Mouse (Mus musculus): ENCODE results near the gene Klk9.

The Klk9 gene

DNA sequence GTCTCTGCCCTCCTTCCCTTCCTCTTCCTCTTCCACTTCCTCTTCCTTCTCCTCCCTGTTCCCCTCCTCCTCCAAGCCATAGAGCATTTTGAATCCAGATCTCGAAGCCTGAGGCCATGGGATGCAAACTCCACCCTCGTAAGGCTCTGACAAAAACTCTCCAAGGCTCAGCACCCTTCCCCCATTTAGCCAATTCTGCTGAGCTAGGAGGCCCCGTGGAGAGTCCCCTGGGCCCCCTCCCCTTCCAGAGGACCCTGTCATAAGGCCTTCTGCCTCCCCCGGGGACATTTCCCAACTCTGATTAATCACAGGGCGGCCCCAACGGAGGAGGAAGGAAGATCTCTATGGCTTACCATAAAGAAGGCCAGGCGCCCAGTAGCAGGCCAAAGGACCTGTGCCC is at the start of gene Klk9:
Klk9 (plus strand) TSS at position 301 of the 400 bp plus-strand sequence.
- in situ Hi-C loops (cut with MboI, MseI) = loop anchor here (25.0 kb wide), 1 partner anchor 671 kb away; the partner anchor contains the start of genes Aspdh and Josd2

DNA sequence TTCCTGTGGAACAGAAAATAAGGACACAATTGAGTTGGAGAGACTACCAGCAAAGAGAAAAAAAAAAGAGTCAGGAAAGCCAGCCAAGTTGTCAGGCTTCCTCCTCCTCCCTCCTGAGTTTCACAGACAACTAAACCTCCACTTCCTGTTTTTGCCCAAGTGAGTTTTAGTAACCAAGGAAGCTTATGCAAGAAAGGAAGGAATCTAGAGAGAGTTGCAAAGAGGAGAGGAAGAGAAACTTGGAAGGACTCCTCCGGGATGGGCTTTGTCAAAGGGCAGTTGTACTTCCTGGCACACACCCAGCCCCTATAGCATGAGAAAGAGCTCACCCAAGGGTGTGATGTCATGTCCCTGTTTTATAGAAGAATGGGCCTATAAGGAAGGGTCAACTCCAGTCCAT is 43.9 kb upstream of the Klk9 start:
- in situ Hi-C loops (cut with MboI, MseI) = no loop called here

DNA sequence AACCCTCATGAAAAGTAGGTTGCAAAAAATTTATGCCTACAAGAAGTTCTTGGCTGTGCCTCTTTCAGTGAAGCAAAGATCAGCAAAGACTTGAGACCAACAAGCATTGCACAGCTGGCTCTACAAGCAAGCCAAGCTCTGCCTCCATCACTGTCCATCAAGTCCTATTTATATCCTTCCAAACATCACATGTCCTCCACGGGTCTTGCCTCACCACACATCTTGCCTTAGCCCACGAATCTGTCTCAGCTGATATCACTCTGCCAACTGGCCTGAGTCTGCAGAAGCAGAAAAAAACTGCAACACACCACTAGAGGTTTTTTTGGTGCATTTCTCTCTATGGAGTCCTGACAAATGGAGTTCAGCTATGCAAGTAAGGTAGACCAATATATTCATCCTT is 38.9 kb upstream of the Klk9 start:
- in situ Hi-C loops (cut with MboI, MseI) = no loop called here

GRCm38 (mm10) chr7:43766484-43766883 is 25.2 kb upstream of the Klk9 start:
- in situ Hi-C loops (cut with MboI, MseI) = no loop called here

GRCm38 (mm10) chr7:43768597-43768996 is 23.1 kb upstream of the Klk9 start, which contains the start of gene Klk12:
Gene Klk12 (plus strand): TSS chr7:43768897.
- in situ Hi-C loops (cut with MboI, MseI) = no loop called here

DNA sequence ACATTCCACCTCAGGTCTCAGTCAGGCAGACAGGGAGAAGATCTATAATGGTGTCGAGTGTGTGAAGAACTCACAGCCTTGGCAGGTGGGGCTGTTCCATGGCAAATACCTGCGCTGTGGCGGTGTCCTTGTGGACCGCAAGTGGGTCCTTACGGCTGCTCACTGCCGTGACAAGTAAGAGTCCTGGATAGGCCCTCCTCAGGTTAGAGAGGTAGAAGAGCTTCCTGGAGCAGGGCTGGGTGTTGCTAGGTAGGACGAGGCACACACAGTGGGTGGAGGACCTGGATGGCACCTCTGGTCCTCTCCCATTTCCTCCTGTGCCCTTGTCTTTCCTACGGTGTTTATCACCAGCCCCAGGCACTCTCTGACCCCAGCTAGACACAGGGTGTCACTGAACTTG is 22.1 kb upstream of the Klk9 start:
- in situ Hi-C loops (cut with MboI, MseI) = no loop called here

DNA sequence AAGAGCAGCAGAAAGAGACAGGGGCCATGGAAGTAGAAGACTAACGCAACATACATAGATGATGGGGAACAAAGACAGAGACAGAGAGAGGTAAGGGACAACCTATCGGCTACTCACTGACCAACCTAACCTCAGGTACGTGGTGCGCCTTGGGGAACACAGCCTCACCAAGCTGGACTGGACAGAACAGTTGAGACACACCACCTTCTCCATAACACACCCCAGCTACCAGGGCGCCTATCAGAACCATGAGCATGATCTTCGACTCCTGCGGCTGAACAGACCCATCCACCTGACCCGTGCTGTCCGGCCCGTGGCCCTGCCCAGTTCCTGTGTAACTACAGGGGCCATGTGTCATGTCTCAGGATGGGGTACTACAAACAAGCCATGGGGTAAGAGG is 21.0 kb upstream of the Klk9 start:
- in situ Hi-C loops (cut with MboI, MseI) = no loop called here

- in situ Hi-C loops (cut with MboI, MseI) = no loop called here
Observed at GRCm38 (mm10) chr7:43771916-43772315, 19.8 kb upstream of the Klk9 start.

DNA sequence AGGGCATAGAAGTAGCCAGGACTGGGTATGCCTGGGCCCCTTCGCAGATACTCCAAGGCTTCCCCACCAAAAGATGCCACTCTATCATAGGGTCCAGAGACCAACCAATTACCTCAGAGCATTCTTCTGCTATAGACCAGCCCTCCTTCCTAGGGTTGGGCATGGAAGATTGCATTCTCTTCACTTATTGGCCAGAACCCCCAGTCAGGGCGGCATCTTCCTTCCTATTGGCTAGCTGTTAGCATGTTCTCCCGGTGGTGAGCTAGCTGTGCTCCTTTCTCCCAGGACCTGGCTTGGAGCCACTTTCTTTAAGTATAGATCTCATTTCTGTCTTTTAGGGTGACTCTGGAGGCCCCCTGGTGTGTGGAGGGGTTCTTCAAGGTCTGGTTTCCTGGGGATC is 18.8 kb upstream of the Klk9 start:
- in situ Hi-C loops (cut with MboI, MseI) = no loop called here

DNA sequence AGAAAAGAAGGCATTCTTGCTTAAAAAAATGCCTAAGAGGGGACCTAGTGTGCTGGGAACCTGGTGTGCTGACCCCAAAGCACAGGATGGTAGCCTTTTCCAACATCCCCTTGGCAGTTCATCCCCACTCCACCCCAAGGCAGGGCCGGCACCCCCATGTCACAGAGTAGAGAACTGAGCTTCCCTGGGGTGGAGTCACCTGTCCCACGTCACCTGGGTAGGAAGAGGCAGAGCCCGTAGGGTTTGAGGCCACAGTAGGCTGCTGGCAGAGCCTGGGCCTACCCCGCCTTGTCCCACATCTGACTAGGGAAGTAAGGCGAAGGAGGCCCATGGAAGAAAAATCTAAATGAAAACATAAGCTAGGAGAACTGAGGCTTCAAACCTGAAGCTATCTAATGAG is 17.3 kb upstream of the Klk9 start, which contains the start of gene Klk11:
Klk11 (plus strand) TSS at position 241 of the 400 bp plus-strand sequence.
- in situ Hi-C loops (cut with MboI, MseI) = no loop called here

GRCm38 (mm10) chr7:43774802-43775201 is 16.9 kb upstream of the Klk9 start:
- in situ Hi-C loops (cut with MboI, MseI) = loop anchor here (5.0 to 25.0 kb wide), 3 partner anchors 37 to 687 kb away; partner anchors contain the start of genes Aspdh, Josd2, Klk14 and Klk7

GRCm38 (mm10) chr7:43775311-43776057 is 16.2 kb upstream of the Klk9 start:
- in situ Hi-C loops (cut with MboI, MseI) = loop anchor here (5.0 to 25.0 kb wide), 3 partner anchors 37 to 687 kb away; partner anchors contain the start of genes Aspdh, Josd2, Klk14 and Klk7

DNA sequence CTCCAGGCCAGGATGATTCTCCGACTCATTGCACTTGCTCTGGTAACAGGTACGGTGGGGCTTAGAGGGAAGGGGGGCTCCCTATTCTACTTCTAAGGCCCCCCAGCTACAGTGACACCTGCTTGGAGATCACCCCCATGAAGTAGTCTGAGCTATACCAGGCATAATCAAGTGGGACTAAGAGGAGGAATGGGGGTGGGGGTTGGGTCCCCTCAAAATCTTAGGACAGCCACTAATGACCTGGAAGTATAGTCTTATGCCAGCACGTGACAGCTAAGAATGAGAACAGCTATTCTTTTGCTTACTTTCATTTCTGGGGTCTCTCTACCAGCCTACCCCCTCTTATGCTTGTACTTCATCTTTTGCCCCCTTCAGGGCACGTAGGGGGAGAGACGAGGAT is 15.2 kb upstream of the Klk9 start:
- in situ Hi-C loops (cut with MboI, MseI) = loop anchor here (5.0 to 25.0 kb wide), 3 partner anchors 36 to 686 kb away; partner anchors contain the start of genes Aspdh, Josd2, Klk14 and Klk7

DNA sequence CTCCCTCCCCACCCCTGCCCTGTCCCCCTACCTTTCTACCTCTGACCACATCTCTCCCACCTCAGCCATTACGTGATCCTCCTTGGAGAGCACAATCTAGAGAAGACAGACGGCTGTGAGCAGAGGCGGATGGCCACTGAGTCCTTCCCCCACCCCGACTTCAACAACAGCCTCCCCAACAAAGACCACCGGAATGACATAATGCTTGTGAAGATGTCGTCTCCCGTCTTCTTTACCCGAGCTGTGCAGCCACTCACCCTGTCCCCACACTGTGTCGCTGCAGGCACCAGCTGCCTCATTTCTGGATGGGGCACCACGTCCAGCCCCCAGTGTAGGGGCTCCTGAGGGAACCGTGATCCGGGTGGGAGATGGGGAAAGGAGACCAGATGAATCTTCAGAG is 14.3 kb upstream of the Klk9 start:
- in situ Hi-C loops (cut with MboI, MseI) = loop anchor here (5.0 to 25.0 kb wide), 3 partner anchors 35 to 685 kb away; partner anchors contain the start of genes Aspdh, Josd2, Klk14 and Klk7

GRCm38 (mm10) chr7:43778176-43778970 is 13.3 kb upstream of the Klk9 start:
- in situ Hi-C loops (cut with MboI, MseI) = loop anchor here (5.0 to 25.0 kb wide), 3 partner anchors 34 to 684 kb away; partner anchors contain the start of genes Aspdh, Josd2, Klk14 and Klk7

- in situ Hi-C loops (cut with MboI, MseI) = loop anchor here (25.0 kb wide), 1 partner anchor 682 kb away; the partner anchor contains the start of genes Aspdh and Josd2
Observed at GRCm38 (mm10) chr7:43780241-43780640, 11.4 kb upstream of the Klk9 start.

GRCm38 (mm10) chr7:43780746-43781145 is 10.9 kb upstream of the Klk9 start, which contains the start of gene Klk10:
Gene Klk10 (plus strand): TSS chr7:43781035.
- in situ Hi-C loops (cut with MboI, MseI) = loop anchor here (25.0 kb wide), 1 partner anchor 682 kb away; the partner anchor contains the start of genes Aspdh and Josd2

DNA sequence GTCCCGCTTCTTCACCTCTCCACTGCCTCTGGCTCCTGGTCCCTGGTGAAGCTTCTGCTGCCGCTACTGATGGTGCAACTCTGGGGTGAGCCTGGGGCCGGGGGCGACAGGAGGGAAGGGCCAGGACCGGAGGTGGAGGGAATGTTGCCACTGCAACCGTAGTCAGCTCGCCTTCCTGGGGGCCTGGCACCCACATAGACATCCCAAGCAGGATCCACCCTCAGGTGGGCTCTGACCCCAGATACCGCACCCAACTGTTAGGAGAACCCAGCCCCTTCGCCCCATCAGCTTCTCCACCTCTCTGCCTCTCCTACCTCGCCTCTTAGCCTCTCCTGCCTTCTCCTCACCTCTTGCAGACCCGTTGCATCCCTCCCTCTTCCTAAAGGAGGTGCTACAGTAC is 10.2 kb upstream of the Klk9 start:
- in situ Hi-C loops (cut with MboI, MseI) = loop anchor here (25.0 kb wide), 1 partner anchor 681 kb away; the partner anchor contains the start of genes Aspdh and Josd2

DNA sequence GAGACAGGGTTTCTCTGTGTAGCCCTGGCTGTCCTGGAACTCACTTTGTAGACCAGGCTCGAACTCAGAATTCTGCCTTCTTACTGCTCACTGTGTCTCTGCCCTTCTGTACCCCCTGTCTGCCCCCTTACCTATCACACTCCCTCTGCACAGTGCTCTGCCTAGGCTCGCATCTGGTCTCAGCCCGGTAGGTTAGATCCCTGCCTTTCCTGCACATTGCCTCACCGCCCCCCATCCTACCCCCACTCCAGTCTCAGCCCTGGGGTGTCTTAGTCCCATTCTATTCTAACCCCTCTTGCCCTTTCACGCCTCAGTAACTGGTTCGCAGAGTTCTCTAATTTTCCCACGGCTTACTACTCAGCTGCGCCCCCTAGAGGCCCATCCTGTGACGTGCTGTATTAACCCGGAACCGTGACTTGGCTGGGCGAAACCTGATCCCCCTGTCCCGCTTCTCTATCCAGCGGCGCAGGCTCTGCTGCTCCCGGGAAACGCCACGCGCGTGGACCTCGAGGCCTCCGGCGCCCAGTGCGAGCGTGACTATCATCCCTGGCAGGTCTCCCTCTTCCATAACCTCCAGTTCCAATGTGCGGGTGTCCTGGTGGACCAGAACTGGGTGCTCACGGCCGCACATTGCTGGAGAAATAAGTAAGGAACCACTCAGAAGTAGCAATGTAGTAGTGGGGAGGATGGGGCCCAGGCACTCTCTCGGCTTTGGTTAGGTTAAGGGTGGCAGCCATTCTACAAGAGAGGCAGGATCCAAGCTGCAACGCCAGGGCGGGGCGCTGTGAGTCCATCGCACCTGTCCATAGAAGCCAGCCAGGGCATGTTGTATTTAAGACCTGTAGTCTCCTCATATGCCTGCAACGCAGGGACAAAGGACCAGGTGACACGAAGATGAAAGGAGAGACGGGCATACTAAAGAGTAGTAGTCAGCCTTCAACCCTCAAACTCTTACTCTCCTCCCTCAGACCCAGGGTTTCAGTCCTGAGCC is 9.1 kb upstream of the Klk9 start:
- in situ Hi-C loops (cut with MboI, MseI) = loop anchor here (25.0 kb wide), 1 partner anchor 680 kb away; the partner anchor contains the start of genes Aspdh and Josd2

DNA sequence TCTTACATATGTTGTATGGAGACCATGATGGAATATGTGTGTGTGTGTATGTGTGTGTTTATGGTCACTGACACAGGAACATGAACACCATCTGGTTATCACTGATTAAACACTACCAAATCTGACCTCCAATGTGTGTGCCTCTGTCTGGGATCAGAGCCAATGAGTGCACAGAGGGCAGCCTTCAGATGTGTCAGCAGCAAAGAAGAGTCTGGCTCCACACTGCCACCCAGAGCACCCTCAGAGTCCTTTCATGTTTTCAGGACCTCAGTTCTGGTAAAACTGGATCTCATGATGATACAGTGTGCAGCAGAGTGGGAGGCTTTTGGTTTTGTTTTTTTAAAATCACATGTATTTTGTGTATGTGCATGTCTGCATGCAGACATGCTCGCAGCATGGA is 6.4 kb upstream of the Klk9 start:
- in situ Hi-C loops (cut with MboI, MseI) = loop anchor here (25.0 kb wide), 1 partner anchor 677 kb away; the partner anchor contains the start of genes Aspdh and Josd2
